Mouse (Mus musculus): ENCODE data around the gene Dntt. TPM values are rescaled to one million over a fixed set of nuclear protein-coding genes. Genes with fewer than 3 reads are reported as not detected.

The Dntt gene
- total RNA-seq (2021): under 1 TPM in 1 of 2 experiments, not detected in 1; 0.16 TPM

DNA sequence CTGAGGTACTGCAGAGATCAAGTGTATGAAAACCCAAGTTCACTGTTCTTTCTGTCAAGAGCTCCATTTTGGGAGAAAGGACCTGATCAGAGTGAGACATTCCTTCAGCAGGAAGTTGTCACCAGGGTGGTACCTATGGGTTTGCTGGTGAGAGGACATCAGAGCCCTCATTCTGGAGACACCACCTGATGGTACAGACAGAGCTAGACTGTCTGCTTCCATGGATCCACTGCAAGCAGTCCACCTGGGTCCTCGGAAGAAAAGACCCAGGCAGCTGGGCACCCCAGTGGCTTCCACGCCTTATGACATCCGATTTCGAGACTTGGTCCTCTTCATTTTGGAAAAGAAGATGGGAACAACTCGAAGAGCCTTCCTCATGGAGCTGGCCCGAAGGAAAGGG lies at the start of gene Dntt:
TSS of gene Dntt (plus strand) at position 57 of the 400 bp plus-strand sequence.
- DNase-seq (ENCODE audit: low spot score in 2 of 2): no peak

DNA sequence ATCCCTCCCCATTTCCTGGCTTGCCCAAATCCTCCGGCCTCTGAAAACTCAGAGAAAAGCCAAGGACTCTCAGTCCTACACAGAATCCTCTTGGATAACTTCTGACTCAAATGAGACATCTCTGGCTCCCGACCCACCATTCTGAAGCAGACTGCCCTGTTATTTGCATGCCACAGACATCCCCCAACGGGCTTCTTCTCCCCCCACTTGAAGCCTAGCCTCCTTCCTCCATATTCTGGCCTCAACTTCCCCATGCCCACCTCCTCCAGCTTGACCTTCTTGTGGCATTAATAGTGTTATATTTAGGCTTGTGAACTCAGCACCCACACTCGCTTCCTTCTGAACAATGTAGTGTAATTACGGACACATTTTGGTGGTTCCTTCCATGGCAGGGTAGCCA lies 48.4 kb upstream of the Dntt start:
- no peak for DNase-seq (ENCODE audit: low spot score in 2 of 2)
- intact Hi-C loops (cut with DNase I): no loop called here

More for the DNA sequence above, at the start of gene Dntt:
- intact Hi-C loops (cut with DNase I): no loop called here

DNA sequence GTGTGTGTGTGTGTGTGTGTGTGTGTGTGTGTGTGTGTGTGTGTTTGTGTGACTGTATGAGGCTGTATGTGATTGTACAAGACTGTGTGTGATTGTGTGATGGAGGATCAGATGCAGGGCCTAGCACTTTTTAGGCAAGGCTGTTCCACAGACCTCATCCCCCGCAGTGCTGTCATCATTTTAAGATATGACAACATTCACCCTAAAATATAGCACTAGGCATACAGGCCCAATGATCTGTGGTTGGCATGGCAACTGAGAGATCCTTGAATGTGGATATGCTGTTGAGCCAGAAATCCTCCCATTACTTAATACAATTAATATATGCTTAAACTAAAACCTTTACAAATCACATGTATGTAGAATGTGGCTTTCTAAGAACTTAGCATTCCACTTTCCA lies 44.5 kb upstream of the Dntt start:
- intact Hi-C loops (cut with DNase I): no loop called here
- peak; percentile 39 to 52 for DNase-seq (ENCODE audit: low spot score in 2 of 2)

GRCm38 (mm10) chr19:40988856-40989255 lies 40.2 kb upstream of the Dntt start:
- no peak for DNase-seq (ENCODE audit: low spot score in 2 of 2)
- intact Hi-C loops (cut with DNase I): no loop called here

- intact Hi-C loops (cut with DNase I): no loop called here
These were observed 39.0 kb upstream of the Dntt start for GRCm38 (mm10) chr19:40989961-40990600.

DNA sequence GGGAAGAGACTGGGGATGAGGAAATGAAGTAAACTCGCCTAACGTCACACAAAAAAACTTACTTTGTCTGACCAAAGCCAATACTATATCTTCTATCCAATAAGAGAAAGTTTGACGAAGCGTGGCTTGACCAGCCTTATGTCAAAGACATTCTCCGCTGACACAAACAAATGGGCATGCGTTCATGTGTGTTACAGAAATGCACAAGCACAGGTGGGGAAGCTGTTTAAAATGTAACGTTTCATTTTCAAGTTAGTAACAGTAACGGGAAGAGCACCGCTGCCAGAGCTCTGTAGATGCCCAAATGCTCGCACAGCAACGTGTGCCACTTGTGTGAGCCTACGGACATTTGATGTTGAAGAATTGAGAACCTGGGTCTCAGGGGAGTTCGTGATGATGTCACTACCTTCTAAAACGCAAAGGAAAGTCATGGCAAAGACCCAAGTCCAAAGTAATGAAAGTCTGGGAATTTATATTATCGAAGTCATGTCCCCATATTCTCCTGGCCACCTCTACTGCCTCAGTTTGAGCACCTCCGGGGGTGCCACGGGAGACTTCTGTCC lies 38.2 kb upstream of the Dntt start:
- no peak for DNase-seq (ENCODE audit: low spot score in 2 of 2)
- intact Hi-C loops (cut with DNase I): no loop called here

More at GRCm38 (mm10) chr19:40989961-40990600, 39.0 kb upstream of the Dntt start:
- DNase-seq (ENCODE audit: low spot score in 2 of 2): no peak

DNA sequence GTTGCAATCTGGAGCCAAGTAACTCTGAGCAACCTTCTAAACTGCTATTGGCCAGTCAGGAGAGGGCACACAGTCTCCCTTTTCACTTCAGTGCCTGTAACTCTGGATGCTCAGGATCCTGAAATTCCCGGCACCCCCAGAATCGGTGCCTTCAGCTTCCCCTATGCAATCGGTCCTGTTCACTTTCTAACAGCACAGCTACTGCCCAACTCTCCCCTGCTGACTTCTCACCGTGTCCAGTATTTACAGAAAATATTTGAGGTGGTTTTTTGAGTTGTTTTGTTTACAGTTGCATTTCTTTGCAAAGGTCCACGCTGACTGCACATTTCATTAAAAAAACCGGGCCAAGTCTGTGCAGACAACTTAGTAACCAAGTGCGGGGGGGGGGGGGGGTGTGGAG lies 37.4 kb upstream of the Dntt start:
- intact Hi-C loops (cut with DNase I): no loop called here
- no peak for DNase-seq (ENCODE audit: low spot score in 2 of 2)

DNA sequence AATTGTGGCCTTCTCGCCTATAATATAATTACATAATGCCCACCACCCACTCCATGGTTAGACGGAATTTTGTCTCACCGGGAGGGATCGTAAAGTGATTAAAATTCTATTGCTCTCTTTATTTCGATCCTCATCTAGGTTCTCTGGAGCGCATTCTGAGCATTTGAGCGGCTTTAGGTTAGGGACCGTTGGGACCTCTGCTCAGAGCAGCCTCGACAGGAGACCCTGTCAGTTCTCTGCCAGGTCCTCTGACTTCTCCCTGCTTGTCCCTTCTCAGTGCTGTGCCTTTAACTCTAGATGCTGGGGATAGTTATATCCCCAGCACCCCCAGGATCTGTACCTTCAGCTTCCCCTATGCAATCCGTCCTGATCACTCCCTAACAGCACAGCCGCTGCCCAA lies 37.0 kb upstream of the Dntt start:
- no peak for DNase-seq (ENCODE audit: low spot score in 2 of 2)
- intact Hi-C loops (cut with DNase I): no loop called here

DNA sequence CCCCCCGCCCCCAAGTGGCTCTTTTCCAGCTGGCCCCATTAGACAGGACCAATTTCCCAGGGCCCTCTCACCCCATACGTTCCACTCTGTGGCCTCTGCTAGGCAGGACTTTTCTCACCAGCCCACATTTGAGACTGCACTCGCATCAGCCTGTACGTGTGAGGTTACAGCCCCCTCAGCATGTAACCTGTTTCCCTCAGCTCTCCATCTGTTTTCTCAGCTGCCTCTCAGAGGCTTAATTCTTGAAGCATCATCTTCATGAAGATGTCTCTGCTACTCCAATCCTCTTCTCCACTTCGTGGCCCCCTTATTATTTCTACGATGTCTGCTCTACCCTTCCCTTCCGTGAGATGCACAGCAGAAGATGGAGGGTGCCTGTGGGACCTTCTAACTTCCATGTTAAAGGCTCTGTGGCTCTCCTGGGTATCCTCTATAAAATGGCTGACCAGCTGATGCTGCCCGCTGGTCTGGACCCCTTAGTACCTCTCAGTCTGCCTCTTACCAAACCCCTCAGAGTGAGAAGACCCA lies 36.5 kb upstream of the Dntt start:
- DNase-seq (ENCODE audit: low spot score in 2 of 2): peak in 1 of 2 experiments; percentile 60
- intact Hi-C loops (cut with DNase I): no loop called here

DNA sequence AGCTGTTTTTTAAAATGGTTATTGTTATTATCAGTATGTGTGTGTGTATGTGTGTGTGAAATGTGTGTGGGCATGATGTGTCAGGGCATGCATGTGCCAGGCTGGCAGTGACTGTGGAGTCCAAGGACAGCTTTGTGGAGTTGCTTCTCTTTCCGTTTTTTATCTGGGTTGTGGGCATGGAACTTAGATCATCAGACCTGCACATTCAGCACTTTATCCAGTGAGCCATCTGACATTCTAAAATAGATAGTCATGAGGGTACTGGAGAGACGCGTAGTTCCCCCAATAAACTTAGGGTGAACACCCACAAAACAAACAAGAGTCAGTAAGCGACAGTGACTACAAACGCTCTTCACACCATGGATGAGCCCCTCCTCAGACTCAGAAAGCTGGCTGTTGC lies 35.7 kb upstream of the Dntt start:
- intact Hi-C loops (cut with DNase I): no loop called here
- no peak for DNase-seq (ENCODE audit: low spot score in 2 of 2)

GRCm38 (mm10) chr19:40994057-40994585 lies 35.0 kb upstream of the Dntt start, which contains the start of gene Blnk:
Blnk (minus strand) TSS chr19:40994535.
- DNase-seq (ENCODE audit: low spot score in 2 of 2): peak; percentile 55 to 82
- intact Hi-C loops (cut with DNase I): no loop called here

DNA sequence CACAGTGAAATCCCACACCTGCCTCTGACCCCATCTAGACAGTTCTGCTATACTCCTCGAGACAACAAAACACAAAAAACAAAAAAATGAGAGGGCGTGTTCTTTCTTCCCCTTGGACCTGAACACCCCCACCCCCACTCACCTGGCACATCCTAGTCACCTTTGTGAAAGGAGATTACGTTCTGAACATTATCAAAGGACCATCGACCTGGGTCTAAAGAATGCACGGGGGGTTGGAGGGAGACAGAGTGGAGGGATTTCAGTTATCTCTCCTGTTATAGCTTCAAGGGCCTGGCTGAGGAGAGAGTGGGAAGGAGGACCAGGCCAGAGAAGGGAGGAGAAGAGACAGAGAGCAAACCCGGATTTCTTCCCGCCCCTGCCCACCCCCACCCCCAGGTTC lies 34.2 kb upstream of the Dntt start:
- DNase-seq (ENCODE audit: low spot score in 2 of 2): no peak
- intact Hi-C loops (cut with DNase I): no loop called here

DNA sequence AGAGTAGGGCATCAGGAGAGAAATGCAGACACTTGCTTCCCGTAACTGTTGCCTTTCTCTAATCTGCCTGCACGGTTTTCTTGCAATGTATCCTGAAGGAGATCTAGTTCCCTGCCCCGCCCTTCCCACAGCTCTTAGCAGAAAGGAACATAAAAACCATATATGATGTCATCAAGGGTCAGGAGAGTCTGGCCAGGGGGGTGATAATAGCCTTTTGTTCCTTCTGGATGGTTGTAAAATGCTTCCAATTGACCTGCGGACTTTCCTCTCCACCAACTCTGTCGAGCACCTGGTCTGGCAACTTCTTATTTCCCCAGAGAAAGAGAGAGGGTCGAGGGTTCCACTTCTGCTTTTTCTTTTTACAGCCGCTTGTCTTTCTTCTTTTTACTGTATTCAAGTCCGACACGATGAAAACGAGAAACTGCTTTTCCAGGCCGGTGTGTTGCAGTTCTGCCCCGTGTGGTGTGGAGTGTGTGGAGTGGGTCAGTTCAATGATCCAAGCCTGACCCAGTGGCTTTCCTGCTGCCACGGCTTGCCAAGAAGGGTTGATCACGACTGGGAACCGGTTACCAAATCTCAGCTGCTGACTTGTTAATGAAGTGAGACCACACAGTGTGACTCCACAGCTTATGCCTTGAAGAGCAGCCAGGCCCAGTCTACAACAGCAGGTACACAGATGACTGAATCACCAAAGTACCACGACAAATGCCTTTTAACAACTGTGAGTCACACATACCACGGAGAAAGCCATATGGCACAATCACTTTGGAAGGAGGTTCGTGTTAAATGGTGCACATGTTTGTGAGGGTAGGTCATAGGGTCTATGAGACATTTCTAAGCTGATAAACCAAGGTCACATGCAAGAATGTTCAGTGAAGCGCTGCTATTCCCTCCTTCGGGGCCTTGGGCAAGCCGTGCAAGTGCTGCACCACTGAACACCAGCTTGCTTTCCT lies 33.4 kb upstream of the Dntt start:
- peak in 1 of 2 experiments; percentile 67 for DNase-seq (ENCODE audit: low spot score in 2 of 2)
- intact Hi-C loops (cut with DNase I): no loop called here

- DNase-seq (ENCODE audit: low spot score in 2 of 2): no peak
- intact Hi-C loops (cut with DNase I): no loop called here
These were observed 32.4 kb upstream of the Dntt start for GRCm38 (mm10) chr19:40996722-40997121.

GRCm38 (mm10) chr19:40998469-40999170 lies 30.5 kb upstream of the Dntt start:
- intact Hi-C loops (cut with DNase I): no loop called here
- no peak for DNase-seq (ENCODE audit: low spot score in 2 of 2)

DNA sequence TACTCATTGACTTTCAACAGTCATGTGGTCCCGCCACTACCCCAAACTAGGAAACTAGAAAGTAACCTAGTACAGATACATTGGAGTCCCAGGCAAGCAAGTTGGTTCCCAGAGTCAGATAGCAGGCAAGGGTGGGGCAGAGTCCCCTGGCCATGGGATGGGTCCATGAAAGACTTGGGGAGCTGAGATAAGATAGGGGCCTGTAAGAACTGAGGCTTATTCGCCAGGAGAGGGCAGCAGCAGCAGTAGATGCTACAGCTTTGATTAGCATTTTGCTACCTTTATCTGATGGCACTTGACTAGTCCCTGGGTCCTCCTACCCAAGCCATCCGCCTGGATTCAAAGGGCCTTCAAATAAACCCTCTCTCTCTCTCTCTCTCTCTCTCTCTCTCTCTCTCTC lies 29.5 kb upstream of the Dntt start:
- intact Hi-C loops (cut with DNase I): no loop called here
- no peak for DNase-seq (ENCODE audit: low spot score in 2 of 2)

GRCm38 (mm10) chr19:41003694-41004315 lies 25.3 kb upstream of the Dntt start:
- DNase-seq (ENCODE audit: low spot score in 2 of 2): no peak

GRCm38 (mm10) chr19:41006621-41007020 lies 22.5 kb upstream of the Dntt start:
- intact Hi-C loops (cut with DNase I): no loop called here
- DNase-seq (ENCODE audit: low spot score in 2 of 2): no peak

More at GRCm38 (mm10) chr19:41003694-41004315, 25.3 kb upstream of the Dntt start:
- intact Hi-C loops (cut with DNase I): no loop called here

DNA sequence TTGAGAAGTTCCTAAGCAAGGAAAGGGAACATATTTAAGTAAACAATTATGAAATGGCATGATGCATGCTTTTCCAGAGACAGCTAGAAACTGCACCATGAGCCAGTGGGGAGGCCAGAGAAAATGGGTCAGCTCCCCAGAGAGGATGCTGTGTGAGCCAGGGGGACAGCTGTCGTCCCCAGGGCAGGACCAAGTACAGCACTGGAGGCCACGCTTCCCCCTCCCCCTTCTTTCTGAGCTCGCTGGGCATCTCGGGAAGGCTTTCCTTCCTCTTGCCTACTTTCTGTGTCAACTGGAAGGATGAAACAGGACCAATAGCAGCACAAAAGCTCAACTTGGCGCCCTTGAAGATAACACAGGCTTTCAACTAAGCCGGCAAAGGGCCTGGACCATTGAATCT lies 21.7 kb upstream of the Dntt start:
- intact Hi-C loops (cut with DNase I): no loop called here

More for the DNA sequence above, 21.7 kb upstream of the Dntt start:
- no peak for DNase-seq (ENCODE audit: low spot score in 2 of 2)

Measured in left cerebral cortex, postnatal 25 days (tissue).